Mouse (Mus musculus): ENCODE results near the gene Prdm2. TPM values are rescaled to one million over a fixed set of nuclear protein-coding genes. Genes with fewer than 3 reads are reported as not detected.

Prdm2 gene
- polyA plus RNA-seq, 1 experiment from 2014 or later = 16.9 TPM

- ATAC-seq (ENCODE audit: insufficient read depth, low FRiP score, low TSS enrichment) = no peak
- H3K4me3 ChIP-seq (ENCODE audit: low read depth, low read length) = no peak overlapping the region
- H3K36me3 ChIP-seq (ENCODE audit: control insufficient read depth, insufficient read depth, low read length) = peaks cover 7% of the 10 kb centered on the region
- no peak overlapping the region for H3K4me2 ChIP-seq (ENCODE audit: low read depth)
- no peak overlapping the region for H3K9ac ChIP-seq (ENCODE audit: low read length)
- DNase-seq (ENCODE audit: low spot score) = no peak
- no peak overlapping the region for H3K27ac ChIP-seq (ENCODE audit: low read depth, low read length)
- H3K4me1 ChIP-seq (ENCODE audit: control insufficient read depth, insufficient read depth, low read length) = no peaks in the 10 kb centered on the region
- H3K27me3 ChIP-seq (ENCODE audit: control insufficient read depth, insufficient read depth, low read length) = no peaks in the 10 kb centered on the region
- H3K9me3 ChIP-seq (ENCODE audit: control insufficient read depth, low read length) = no peaks in the 10 kb centered on the region
- WGBS = 94% methylated on average over 5 of the region's 5 CpGs
Observed at GRCm38 (mm10) chr4:143130441-143130840, 82.4 kb downstream of the Prdm2 start.

DNA sequence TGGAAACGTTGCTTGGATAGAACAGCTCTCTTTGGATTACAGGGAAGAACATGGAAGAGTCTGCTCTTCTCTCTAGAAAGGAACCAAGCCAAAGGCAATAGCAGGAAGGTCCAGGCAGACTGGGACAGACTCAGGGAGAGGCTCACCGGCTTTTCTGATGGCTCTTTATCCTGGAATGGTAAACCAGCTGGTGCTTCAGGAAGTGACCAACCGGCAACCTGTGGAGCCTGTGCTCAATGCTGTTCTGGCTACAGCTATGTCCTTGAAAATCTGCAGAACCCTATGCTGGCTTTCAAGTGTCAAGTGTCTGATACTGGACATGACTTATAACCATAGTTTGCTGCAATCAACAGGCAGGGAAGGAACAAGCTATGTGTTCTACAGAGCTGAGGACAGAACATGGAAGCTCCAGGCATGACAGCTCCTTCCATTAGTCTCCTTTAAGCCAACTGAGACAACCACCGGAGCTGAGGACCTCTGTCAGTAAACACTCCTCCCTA, 83.5 kb downstream of the Prdm2 start:
- 88% methylated on average over 4 of the region's 4 CpGs for WGBS
- Histone ChIP-seq H3K36me3 (ENCODE audit: control insufficient read depth, insufficient read depth, low read length) (peaks cover 4% of the 10 kb centered on the region), H3K9ac (ENCODE audit: low read length) (no peak overlapping the region), H3K9me3 (ENCODE audit: control insufficient read depth, low read length) (no peaks in the 10 kb centered on the region), H3K4me1 (ENCODE audit: control insufficient read depth, insufficient read depth, low read length) (no peaks in the 10 kb centered on the region), H3K27me3 (ENCODE audit: control insufficient read depth, insufficient read depth, low read length) (no peaks in the 10 kb centered on the region), H3K4me2 (ENCODE audit: low read depth) (no peak overlapping the region), H3K27ac (ENCODE audit: low read depth, low read length) (no peak overlapping the region), H3K4me3 (ENCODE audit: low read depth, low read length) (no peak overlapping the region)
- no peak for DNase-seq (ENCODE audit: low spot score)
- no peak for ATAC-seq (ENCODE audit: insufficient read depth, low FRiP score, low TSS enrichment)

GRCm38 (mm10) chr4:143127171-143127570, 85.6 kb downstream of the Prdm2 start:
- DNase-seq (ENCODE audit: low spot score) = no peak
- no peak for ATAC-seq (ENCODE audit: insufficient read depth, low FRiP score, low TSS enrichment)
- WGBS = 90% methylated on average over 5 of the region's 5 CpGs
- Histone ChIP-seq H3K4me2 (ENCODE audit: low read depth) (no peak overlapping the region), H3K9me3 (ENCODE audit: control insufficient read depth, low read length) (no peaks in the 10 kb centered on the region), H3K36me3 (ENCODE audit: control insufficient read depth, insufficient read depth, low read length) (peaks cover 5% of the 10 kb centered on the region), H3K9ac (ENCODE audit: low read length) (no peak overlapping the region), H3K27me3 (ENCODE audit: control insufficient read depth, insufficient read depth, low read length) (no peaks in the 10 kb centered on the region), H3K27ac (ENCODE audit: low read depth, low read length) (no peak overlapping the region), H3K4me3 (ENCODE audit: low read depth, low read length) (no peak overlapping the region), H3K4me1 (ENCODE audit: control insufficient read depth, insufficient read depth, low read length) (no peaks in the 10 kb centered on the region)

- Histone ChIP-seq H3K9me3 (ENCODE audit: control insufficient read depth, low read length) (no peaks in the 10 kb centered on the region), H3K27ac (ENCODE audit: low read depth, low read length) (no peak overlapping the region), H3K4me3 (ENCODE audit: low read depth, low read length) (no peak overlapping the region), H3K9ac (ENCODE audit: low read length) (no peak overlapping the region), H3K36me3 (ENCODE audit: control insufficient read depth, insufficient read depth, low read length) (peaks cover 2% of the 10 kb centered on the region), H3K4me2 (ENCODE audit: low read depth) (no peak overlapping the region), H3K27me3 (ENCODE audit: control insufficient read depth, insufficient read depth, low read length) (no peaks in the 10 kb centered on the region), H3K4me1 (ENCODE audit: control insufficient read depth, insufficient read depth, low read length) (no peaks in the 10 kb centered on the region)
- ATAC-seq (ENCODE audit: insufficient read depth, low FRiP score, low TSS enrichment) (no peak), DNase-seq (ENCODE audit: low spot score) (no peak)
- 96% methylated on average over 14 of the region's 14 CpGs for WGBS
Observed at GRCm38 (mm10) chr4:143126476-143126875, 86.3 kb downstream of the Prdm2 start.

DNA sequence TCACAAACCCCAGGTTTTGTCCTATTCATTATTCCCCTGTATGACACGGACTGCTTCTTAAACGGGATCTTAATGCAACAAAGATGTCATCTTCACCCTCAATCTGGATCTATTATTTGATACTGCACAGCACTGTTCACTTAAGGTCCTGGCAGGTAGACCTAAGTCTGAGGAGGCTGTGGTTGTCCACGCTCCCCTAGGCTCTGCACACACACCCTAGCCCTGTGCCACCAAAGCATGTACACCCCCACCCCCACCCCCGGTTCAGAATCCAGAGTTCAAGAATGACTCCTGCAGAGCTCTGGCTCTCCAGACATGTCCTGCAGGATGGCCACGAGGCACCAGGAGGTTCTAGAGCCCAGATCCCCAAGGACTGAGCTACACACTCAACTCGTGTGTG, 87.5 kb downstream of the Prdm2 start:
- DNase-seq (ENCODE audit: low spot score) (no peak), ATAC-seq (ENCODE audit: insufficient read depth, low FRiP score, low TSS enrichment) (no peak)
- Histone ChIP-seq H3K27ac (ENCODE audit: low read depth, low read length) (no peak overlapping the region), H3K9me3 (ENCODE audit: control insufficient read depth, low read length) (no peaks in the 10 kb centered on the region), H3K9ac (ENCODE audit: low read length) (no peak overlapping the region), H3K27me3 (ENCODE audit: control insufficient read depth, insufficient read depth, low read length) (no peaks in the 10 kb centered on the region), H3K4me2 (ENCODE audit: low read depth) (no peak overlapping the region), H3K4me1 (ENCODE audit: control insufficient read depth, insufficient read depth, low read length) (no peaks in the 10 kb centered on the region), H3K36me3 (ENCODE audit: control insufficient read depth, insufficient read depth, low read length) (peaks cover 2% of the 10 kb centered on the region), H3K4me3 (ENCODE audit: low read depth, low read length) (no peak overlapping the region)
- WGBS = 91% methylated on average over 6 of the region's 6 CpGs

- Histone ChIP-seq H3K27me3 (ENCODE audit: control insufficient read depth, insufficient read depth, low read length) (no peaks in the 10 kb centered on the region), H3K9ac (ENCODE audit: low read length) (no peak overlapping the region), H3K4me2 (ENCODE audit: low read depth) (no peak overlapping the region), H3K36me3 (ENCODE audit: control insufficient read depth, insufficient read depth, low read length) (peaks cover 2% of the 10 kb centered on the region), H3K4me1 (ENCODE audit: control insufficient read depth, insufficient read depth, low read length) (no peaks in the 10 kb centered on the region), H3K9me3 (ENCODE audit: control insufficient read depth, low read length) (no peaks in the 10 kb centered on the region), H3K4me3 (ENCODE audit: low read depth, low read length) (no peak overlapping the region), H3K27ac (ENCODE audit: low read depth, low read length) (no peak overlapping the region)
- DNase-seq (ENCODE audit: low spot score) (no peak), ATAC-seq (ENCODE audit: insufficient read depth, low FRiP score, low TSS enrichment) (no peak)
- WGBS = 87% methylated on average over 10 of the region's 10 CpGs
Observed at GRCm38 (mm10) chr4:143123043-143123442, 89.8 kb downstream of the Prdm2 start.

DNA sequence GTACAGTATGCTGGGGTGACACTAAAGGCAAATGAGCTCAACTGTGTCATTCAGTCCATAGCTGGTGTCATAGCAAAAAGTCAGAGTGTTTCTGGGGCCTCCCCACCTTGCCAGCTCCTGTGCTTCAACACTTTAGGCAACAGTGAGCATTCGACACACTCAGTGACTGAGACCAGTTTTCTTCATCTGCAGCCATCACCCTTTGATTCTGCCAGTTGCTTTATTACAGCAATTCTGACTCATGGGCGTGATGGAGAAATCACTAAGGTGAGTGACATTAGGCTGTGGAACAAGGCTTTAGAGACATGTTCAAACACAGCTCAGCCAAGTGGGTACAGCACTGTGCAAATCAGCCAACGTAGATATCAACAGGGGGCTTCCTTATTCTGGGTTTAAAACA, 91.6 kb downstream of the Prdm2 start:
- no peak for DNase-seq (ENCODE audit: low spot score)
- H3K9ac ChIP-seq (ENCODE audit: low read length) = no peak overlapping the region
- H3K4me1 ChIP-seq (ENCODE audit: control insufficient read depth, insufficient read depth, low read length) = no peaks in the 10 kb centered on the region
- no peak overlapping the region for H3K4me2 ChIP-seq (ENCODE audit: low read depth)
- 86% methylated on average over 3 of the region's 3 CpGs for WGBS
- H3K27me3 ChIP-seq (ENCODE audit: control insufficient read depth, insufficient read depth, low read length) = no peaks in the 10 kb centered on the region
- H3K4me3 ChIP-seq (ENCODE audit: low read depth, low read length) = no peak overlapping the region
- H3K9me3 ChIP-seq (ENCODE audit: control insufficient read depth, low read length) = no peaks in the 10 kb centered on the region
- peaks cover 2% of the 10 kb centered on the region for H3K36me3 ChIP-seq (ENCODE audit: control insufficient read depth, insufficient read depth, low read length)
- no peak overlapping the region for H3K27ac ChIP-seq (ENCODE audit: low read depth, low read length)
- no peak for ATAC-seq (ENCODE audit: insufficient read depth, low FRiP score, low TSS enrichment)

GRCm38 (mm10) chr4:143120008-143120407, 92.8 kb downstream of the Prdm2 start:
- Histone ChIP-seq H3K27ac (ENCODE audit: low read depth, low read length) (no peak overlapping the region), H3K4me1 (ENCODE audit: control insufficient read depth, insufficient read depth, low read length) (no peaks in the 10 kb centered on the region), H3K9ac (ENCODE audit: low read length) (no peak overlapping the region), H3K9me3 (ENCODE audit: control insufficient read depth, low read length) (no peaks in the 10 kb centered on the region), H3K36me3 (ENCODE audit: control insufficient read depth, insufficient read depth, low read length) (peaks cover 2% of the 10 kb centered on the region), H3K4me2 (ENCODE audit: low read depth) (no peak overlapping the region), H3K4me3 (ENCODE audit: low read depth, low read length) (no peak overlapping the region), H3K27me3 (ENCODE audit: control insufficient read depth, insufficient read depth, low read length) (no peaks in the 10 kb centered on the region)
- DNase-seq (ENCODE audit: low spot score) (no peak), ATAC-seq (ENCODE audit: insufficient read depth, low FRiP score, low TSS enrichment) (no peak)
- 92% methylated on average over 8 of the region's 8 CpGs for WGBS

GRCm38 (mm10) chr4:143118843-143119242, 94.0 kb downstream of the Prdm2 start:
- 79% methylated on average over 4 of the region's 4 CpGs for WGBS
- H3K4me3 ChIP-seq (ENCODE audit: low read depth, low read length) = no peak overlapping the region
- no peaks in the 10 kb centered on the region for H3K27me3 ChIP-seq (ENCODE audit: control insufficient read depth, insufficient read depth, low read length)
- no peak overlapping the region for H3K9ac ChIP-seq (ENCODE audit: low read length)
- H3K27ac ChIP-seq (ENCODE audit: low read depth, low read length) = no peak overlapping the region
- no peaks in the 10 kb centered on the region for H3K9me3 ChIP-seq (ENCODE audit: control insufficient read depth, low read length)
- ATAC-seq (ENCODE audit: insufficient read depth, low FRiP score, low TSS enrichment) (no peak), DNase-seq (ENCODE audit: low spot score) (no peak)
- no peak overlapping the region for H3K4me2 ChIP-seq (ENCODE audit: low read depth)
- peaks cover 2% of the 10 kb centered on the region for H3K36me3 ChIP-seq (ENCODE audit: control insufficient read depth, insufficient read depth, low read length)
- H3K4me1 ChIP-seq (ENCODE audit: control insufficient read depth, insufficient read depth, low read length) = no peaks in the 10 kb centered on the region
